Mouse (Mus musculus): ENCODE results near the gene Zbtb6. TPM values are rescaled to one million over a fixed set of nuclear protein-coding genes. Genes with fewer than 3 reads are reported as not detected.

Zbtb6 gene
- total and polyA plus RNA-seq, 3 experiments: 0.98 to 48.2 (median 33.8) TPM

GRCm38 (mm10) chr2:37430593-37431464 lies 12.1 kb downstream of the Zbtb6 start:
- Histone ChIP-seq H3K9me3 (replicated peaks) (no peaks in the 10 kb centered on the region), H3K36me3 (replicated peaks) (peaks cover 31% of the 10 kb centered on the region), H3K4me3 (ENCODE audit: low read depth, low read length) (peak overlapping the region; percentile 96), H3K27me3 (ENCODE audit: insufficient read depth, low read length) (no peaks in the 10 kb centered on the region), H3K4me1 (ENCODE audit: insufficient read depth, low read depth, low read length) (peaks cover 31% of the 10 kb centered on the region)
- TF ChIP-seq CTCF (IDR thresholded peaks at IDR 0.05; ENCODE audit: low read depth, low read length) (no peak), TAL1 (conservative IDR thresholded peaks at IDR 0.05; ENCODE audit: low read depth, low read length) (no peak), POLR2AphosphoS5 (IDR thresholded peaks at IDR 0.05; ENCODE audit: insufficient replicate concordance, low read depth, low read length) (no peak), GATA1 (IDR thresholded peaks at IDR 0.05; ENCODE audit: borderline replicate concordance, low read length) (no peak), GATA2 (IDR thresholded peaks at IDR 0.05; ENCODE audit: borderline replicate concordance, low read depth, low read length) (no peak)
- peak; percentile 81 for ATAC-seq (ENCODE audit: extremely low read depth, insufficient number of reproducible peaks, low FRiP score, poor library complexity, severe bottlenecking)
- DNase-seq (ENCODE audit: low spot score): peak; percentile 50

GRCm38 (mm10) chr2:37423671-37424070 lies 19.3 kb downstream of the Zbtb6 start:
- ATAC-seq (ENCODE audit: extremely low read depth, insufficient number of reproducible peaks, low FRiP score, poor library complexity, severe bottlenecking) (no peak), DNase-seq (ENCODE audit: low spot score) (no peak)
- Histone ChIP-seq H3K27me3 (ENCODE audit: insufficient read depth, low read length) (no peaks in the 10 kb centered on the region), H3K9me3 (replicated peaks) (no peaks in the 10 kb centered on the region), H3K36me3 (replicated peaks) (peaks cover 16% of the 10 kb centered on the region), H3K4me1 (ENCODE audit: insufficient read depth, low read depth, low read length) (peaks cover 26% of the 10 kb centered on the region), H3K4me3 (ENCODE audit: low read depth, low read length) (no peak overlapping the region)
- TF ChIP-seq GATA1 (IDR thresholded peaks at IDR 0.05; ENCODE audit: borderline replicate concordance, low read length): no peak
- TF ChIP-seq CTCF (IDR thresholded peaks at IDR 0.05; ENCODE audit: low read depth, low read length): no peak

- Histone ChIP-seq H3K9me3 (replicated peaks) (no peaks in the 10 kb centered on the region), H3K4me3 (ENCODE audit: low read depth, low read length) (peak within 1 kb of the TSS; percentile 81), H3K36me3 (replicated peaks) (peaks cover 8% of the 10 kb centered on the region), H3K4me1 (ENCODE audit: insufficient read depth, low read depth, low read length) (peaks cover 23% of the 10 kb centered on the region), H3K27me3 (ENCODE audit: insufficient read depth, low read length) (no peaks in the 10 kb centered on the region)
- ATAC-seq (ENCODE audit: extremely low read depth, insufficient number of reproducible peaks, low FRiP score, poor library complexity, severe bottlenecking) (peak; percentile 84), DNase-seq (ENCODE audit: low spot score) (peak; percentile 74)
- TF ChIP-seq CTCF (IDR thresholded peaks at IDR 0.05; ENCODE audit: low read depth, low read length) (no peak), POLR2AphosphoS5 (IDR thresholded peaks at IDR 0.05; ENCODE audit: insufficient replicate concordance, low read depth, low read length) (no peak), TAL1 (conservative IDR thresholded peaks at IDR 0.05; ENCODE audit: low read depth, low read length) (no peak), GATA2 (IDR thresholded peaks at IDR 0.05; ENCODE audit: borderline replicate concordance, low read depth, low read length) (no peak), GATA1 (IDR thresholded peaks at IDR 0.05; ENCODE audit: borderline replicate concordance, low read length) (no peak)
These were observed 20.4 kb downstream of the Zbtb6 start, which contains the start of gene Rc3h2 for GRCm38 (mm10) chr2:37422306-37423304. TSS of gene Rc3h2 (minus strand) at chr2:37422903.

GRCm38 (mm10) chr2:37421903-37422302 lies 21.1 kb downstream of the Zbtb6 start:
- H3K4me1 ChIP-seq (ENCODE audit: insufficient read depth, low read depth, low read length): peaks cover 23% of the 10 kb centered on the region
- no peaks in the 10 kb centered on the region for H3K9me3 ChIP-seq (replicated peaks)
- peaks cover 8% of the 10 kb centered on the region for H3K36me3 ChIP-seq (replicated peaks)
- peak overlapping the region; percentile 81 for H3K4me3 ChIP-seq (ENCODE audit: low read depth, low read length)
- ATAC-seq (ENCODE audit: extremely low read depth, insufficient number of reproducible peaks, low FRiP score, poor library complexity, severe bottlenecking): no peak
- no peak for DNase-seq (ENCODE audit: low spot score)
- TF ChIP-seq POLR2AphosphoS5 (IDR thresholded peaks at IDR 0.05; ENCODE audit: insufficient replicate concordance, low read depth, low read length) (no peak), CTCF (IDR thresholded peaks at IDR 0.05; ENCODE audit: low read depth, low read length) (no peak), TAL1 (conservative IDR thresholded peaks at IDR 0.05; ENCODE audit: low read depth, low read length) (no peak)
- no peaks in the 10 kb centered on the region for H3K27me3 ChIP-seq (ENCODE audit: insufficient read depth, low read length)

GRCm38 (mm10) chr2:37395539-37395938 lies 47.4 kb downstream of the Zbtb6 start:
- Histone ChIP-seq H3K9me3 (replicated peaks) (no peaks in the 10 kb centered on the region), H3K27me3 (ENCODE audit: insufficient read depth, low read length) (no peaks in the 10 kb centered on the region), H3K4me3 (ENCODE audit: low read depth, low read length) (no peak overlapping the region), H3K4me1 (ENCODE audit: insufficient read depth, low read depth, low read length) (no peaks in the 10 kb centered on the region), H3K36me3 (replicated peaks) (peaks cover 55% of the 10 kb centered on the region)
- DNase-seq (ENCODE audit: low spot score): no peak
- no peak for ATAC-seq (ENCODE audit: extremely low read depth, insufficient number of reproducible peaks, low FRiP score, poor library complexity, severe bottlenecking)
- TF ChIP-seq POLR2AphosphoS5 (IDR thresholded peaks at IDR 0.05; ENCODE audit: insufficient replicate concordance, low read depth, low read length) (no peak), TAL1 (conservative IDR thresholded peaks at IDR 0.05; ENCODE audit: low read depth, low read length) (no peak), GATA1 (IDR thresholded peaks at IDR 0.05; ENCODE audit: borderline replicate concordance, low read length) (no peak), CTCF (IDR thresholded peaks at IDR 0.05; ENCODE audit: low read depth, low read length) (no peak), GATA2 (IDR thresholded peaks at IDR 0.05; ENCODE audit: borderline replicate concordance, low read depth, low read length) (no peak)

- peaks cover 49% of the 10 kb centered on the region for H3K36me3 ChIP-seq (replicated peaks)
- no peak for DNase-seq (ENCODE audit: low spot score)
- TF ChIP-seq POLR2AphosphoS5 (IDR thresholded peaks at IDR 0.05; ENCODE audit: insufficient replicate concordance, low read depth, low read length): no peak
- no peak for TF ChIP-seq GATA2 (IDR thresholded peaks at IDR 0.05; ENCODE audit: borderline replicate concordance, low read depth, low read length)
- TF ChIP-seq GATA1 (IDR thresholded peaks at IDR 0.05; ENCODE audit: borderline replicate concordance, low read length): no peak
- no peak for TF ChIP-seq TAL1 (conservative IDR thresholded peaks at IDR 0.05; ENCODE audit: low read depth, low read length)
- no peak for TF ChIP-seq CTCF (IDR thresholded peaks at IDR 0.05; ENCODE audit: low read depth, low read length)
- H3K27me3 ChIP-seq (ENCODE audit: insufficient read depth, low read length): no peaks in the 10 kb centered on the region
- no peak for ATAC-seq (ENCODE audit: extremely low read depth, insufficient number of reproducible peaks, low FRiP score, poor library complexity, severe bottlenecking)
- peaks cover 3% of the 10 kb centered on the region; the same call in 1 of the 2 replicates for H3K4me1 ChIP-seq (ENCODE audit: insufficient read depth, low read depth, low read length)
- H3K9me3 ChIP-seq (replicated peaks): no peaks in the 10 kb centered on the region
- no peak overlapping the region for H3K4me3 ChIP-seq (ENCODE audit: low read depth, low read length)
These were observed 60.0 kb downstream of the Zbtb6 start for GRCm38 (mm10) chr2:37382921-37383320.
